Mouse (Mus musculus) layer of hippocampus, adult 11-12 months (tissue): ENCODE measurements at regions not wholly inside any gene's neighbourhood (a gene's known extent, or its start where the extent isn't known, plus 50 kb on each side); places are given as distances from the start of the nearest gene placed in this dataset.
A peak's percentile ranks its signal among the peaks of the same experiment; 100 is the strongest.

ENCODE experiments used
- DNase-seq: peaks from one replicate; pipeline ENCODE4 v3.0.0; 2022; ENCODE audit warnings: low spot score

DNA sequence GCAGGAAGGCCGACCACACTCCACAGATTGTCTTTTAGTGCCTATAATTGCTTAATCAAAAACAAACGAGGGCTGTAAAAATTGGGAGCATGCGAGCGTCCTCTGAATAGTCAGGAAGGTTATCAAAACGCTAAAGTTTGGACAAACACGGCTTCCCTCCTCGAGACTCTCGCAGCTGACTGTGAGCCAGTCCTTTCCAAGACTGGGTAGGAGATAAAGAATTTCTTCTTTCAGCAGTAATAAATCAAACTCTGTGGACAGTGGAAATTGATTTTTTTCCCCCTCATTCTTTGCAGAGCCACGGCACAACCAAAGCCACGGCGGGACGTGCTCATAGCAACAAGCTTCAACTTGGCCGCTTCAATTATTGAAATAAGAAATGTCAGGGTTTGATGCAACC, 119.7 kb upstream of the Kazn start:
- no peak for DNase-seq

DNA sequence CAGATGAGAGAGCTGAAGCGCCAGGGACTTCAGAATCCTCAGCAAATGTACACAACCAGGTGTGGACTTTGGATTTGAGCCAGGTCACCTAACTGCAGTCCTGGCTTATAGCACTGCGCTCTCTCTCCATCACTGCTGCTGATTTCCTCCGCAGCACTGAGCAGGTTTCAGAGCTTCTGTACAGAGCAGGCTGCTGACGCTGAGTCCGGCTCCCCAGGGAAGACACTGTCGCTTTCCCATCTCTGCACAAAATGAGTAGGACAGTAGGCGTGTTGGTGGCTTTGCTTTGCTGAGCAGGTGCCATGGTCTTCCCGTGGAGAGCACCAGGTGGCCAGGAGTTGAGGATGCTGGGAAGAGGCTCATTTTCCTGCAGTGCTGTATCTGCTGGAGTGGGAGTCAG, 116.2 kb upstream of the Kazn start:
- DNase-seq = peak; percentile 28

DNA sequence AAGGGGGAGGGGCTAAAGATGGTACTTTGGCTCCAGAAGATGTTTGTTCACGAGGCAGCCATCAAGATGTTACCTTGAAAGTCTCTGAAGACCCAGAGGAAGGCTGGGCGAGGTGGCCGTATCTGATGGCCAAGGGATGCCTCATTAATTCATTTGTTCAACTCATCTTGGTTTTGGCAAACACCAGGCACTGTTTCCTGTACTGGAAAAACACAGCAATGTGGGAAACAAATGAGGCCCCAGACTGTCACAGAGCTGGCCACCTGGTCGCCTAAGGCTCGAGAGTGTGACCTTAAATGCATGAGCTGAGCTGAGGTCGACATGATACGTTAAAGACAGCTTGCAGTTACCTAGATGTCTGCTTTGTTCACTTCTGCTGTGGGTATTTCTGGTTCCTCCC, 114.3 kb upstream of the Kazn start:
- no peak for DNase-seq

DNA sequence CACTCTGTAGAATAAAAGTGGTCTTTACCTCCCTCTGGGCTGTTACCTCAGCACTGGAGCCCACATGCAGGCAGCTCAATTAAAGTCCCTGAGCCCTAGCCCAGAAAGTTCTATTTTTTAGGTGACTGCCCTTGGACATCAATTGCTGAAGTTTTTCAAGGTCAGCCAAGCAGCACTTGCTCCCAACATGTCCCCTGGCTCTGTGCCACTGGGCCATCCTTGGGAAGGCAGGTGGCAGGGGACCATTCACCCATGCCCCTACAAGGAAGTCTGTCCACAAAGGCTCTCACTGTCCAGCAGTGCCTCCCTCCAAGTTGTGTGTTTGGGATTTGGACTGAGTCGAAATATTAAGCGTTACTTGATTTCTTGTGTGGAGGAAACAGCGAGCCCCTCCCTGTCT, 112.6 kb upstream of the Kazn start:
- DNase-seq = no peak

DNA sequence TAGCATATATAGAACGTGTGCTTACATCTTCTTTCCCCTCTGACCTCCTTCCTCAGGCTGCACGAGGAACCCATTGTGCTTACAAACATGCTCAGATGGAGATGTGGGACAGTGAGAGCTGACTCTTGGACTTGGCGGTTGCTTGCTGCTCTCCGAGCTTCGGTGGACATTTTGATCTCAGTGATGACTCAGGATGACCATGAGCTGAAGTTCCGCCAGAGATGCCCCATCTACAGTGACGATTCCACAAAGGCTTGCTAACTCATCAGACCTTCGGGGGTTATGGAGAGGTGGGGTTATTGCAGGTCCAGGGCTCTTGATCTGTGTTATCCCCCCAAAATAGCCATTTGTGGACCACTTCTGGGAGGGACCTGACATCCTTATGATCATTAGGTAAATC, 111.8 kb upstream of the Kazn start:
- DNase-seq = no peak

DNA sequence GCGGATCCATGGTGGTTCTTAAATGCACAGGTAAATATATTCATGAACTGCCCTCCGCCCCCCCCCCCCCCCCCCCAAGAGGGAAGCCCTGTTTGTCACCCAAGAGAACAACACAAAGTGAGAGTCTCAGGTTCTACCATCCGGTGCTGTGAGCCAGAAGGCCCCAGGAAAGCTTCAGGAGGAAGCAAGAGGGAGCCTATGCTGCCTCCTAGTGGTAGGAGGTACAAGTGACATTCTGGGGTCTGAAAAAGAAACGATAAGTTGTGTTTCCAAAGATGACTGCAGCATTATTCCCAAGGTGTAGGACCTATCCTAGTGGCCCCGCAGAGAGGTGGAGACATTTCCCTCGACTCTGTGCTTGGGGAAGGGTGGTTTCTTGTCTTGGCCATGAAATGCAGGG, 109.7 kb upstream of the Kazn start:
- DNase-seq = no peak

DNA sequence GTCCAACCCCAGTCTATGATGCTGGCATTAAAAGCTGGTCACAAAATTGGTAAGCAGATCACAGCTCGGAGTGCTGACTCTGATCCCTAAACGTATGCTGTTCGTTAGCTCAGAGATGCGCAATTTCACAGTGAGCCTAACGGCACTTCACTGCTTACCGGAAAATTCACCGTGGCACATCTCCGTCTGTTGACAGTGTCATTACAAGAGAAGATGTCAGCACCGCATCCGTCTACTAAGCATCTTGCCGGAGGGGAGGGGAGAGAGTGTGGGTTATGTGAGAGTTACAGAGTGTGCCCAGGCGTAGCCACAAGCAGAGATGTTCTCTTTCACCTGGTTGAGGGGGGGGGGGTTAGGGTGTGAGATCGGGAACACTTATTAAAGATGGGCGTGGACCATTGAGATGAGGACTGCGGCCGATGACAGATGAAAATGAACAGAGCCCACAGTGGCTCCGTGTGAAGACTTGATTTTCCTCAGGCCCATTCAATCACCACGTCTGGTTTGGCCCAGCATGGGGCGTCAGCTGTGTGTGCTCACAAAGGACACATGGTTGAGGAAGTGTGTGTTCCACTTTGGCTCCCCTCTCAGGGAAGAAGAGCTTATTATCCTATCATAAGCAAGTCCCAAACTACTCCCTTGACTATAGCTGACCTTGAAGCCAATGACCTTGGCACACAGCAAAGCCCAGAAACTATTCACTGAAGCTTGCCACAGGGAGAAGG, 103.4 kb upstream of the Kazn start:
- DNase-seq = no peak

DNA sequence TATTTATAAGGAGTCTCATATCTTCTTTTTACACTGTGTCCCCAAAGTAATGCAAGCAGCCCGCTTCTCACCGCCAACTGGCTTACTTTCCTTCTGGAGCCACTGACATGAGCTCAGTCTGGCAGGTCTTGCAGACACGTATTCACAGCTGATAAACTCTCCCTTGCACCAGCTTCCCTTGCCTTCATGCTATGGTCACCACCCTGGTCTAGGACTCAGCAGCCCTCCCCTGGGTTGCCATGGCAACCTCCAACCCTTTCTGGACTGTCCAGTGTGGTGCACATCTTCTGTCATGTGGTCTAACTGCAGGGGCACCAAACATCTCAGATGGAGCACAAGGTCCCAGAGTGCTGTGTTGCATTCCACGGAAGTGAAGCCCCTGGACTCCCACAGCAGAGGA, 102.1 kb upstream of the Kazn start:
- DNase-seq = no peak

DNA sequence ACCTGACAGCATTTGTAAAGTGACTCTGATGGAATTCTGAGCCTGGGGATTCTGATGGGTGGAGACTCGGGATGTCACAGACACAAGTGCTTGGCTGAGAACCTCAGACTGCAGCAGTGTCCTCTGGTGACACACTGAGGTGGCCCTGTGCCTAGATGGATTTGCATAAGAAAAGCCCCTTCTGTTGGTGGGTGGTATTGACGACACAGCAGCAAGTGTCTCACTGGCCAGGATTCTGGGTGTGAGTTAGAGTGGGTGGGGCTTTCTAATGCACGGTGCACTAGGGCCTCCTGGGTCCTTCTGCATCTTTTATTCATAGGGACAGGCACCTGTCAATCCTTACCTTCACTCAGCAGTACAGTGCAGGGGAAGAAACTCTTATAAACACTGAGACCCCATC, 100.9 kb upstream of the Kazn start:
- no peak for DNase-seq

DNA sequence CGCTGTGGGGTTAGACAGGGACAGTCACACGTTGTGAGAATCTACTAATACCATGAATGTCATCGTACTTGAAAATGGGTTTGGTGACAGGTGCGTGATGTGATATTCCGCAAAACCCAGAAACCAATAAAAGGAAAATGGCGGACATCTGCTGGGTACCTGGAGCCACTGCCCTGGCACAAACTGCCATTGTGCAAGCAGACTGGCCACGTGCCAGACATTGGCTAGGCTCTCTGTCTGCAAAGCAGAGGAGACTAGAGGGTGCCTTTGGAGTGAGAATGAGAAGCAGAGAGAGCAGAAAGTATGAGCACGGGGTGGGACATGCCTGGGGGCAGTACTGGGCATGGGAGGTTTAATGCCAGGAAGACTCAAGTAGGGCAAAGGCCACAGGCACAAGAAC, 98.5 kb upstream of the Kazn start:
- peak; percentile 45 for DNase-seq

DNA sequence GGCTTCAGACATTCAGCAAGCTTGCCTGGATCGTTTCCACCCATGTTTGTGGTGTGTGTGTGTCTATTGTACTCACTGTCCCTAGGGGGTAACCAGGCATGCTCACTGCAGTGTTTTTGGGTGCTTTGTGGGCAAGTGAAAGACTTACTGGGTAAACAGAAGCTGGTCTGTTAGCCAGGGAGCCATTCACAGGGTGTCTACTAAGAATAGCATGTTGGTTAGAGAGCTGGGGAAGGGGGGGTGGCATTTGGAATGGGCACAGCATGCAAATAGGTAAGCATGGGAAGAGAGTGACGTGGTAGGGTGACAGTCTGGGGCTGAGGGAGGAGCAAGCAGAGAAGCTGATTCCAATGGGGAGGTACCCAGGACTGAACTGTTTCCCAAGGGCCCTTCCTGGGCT, 97.7 kb upstream of the Kazn start:
- no peak for DNase-seq

DNA sequence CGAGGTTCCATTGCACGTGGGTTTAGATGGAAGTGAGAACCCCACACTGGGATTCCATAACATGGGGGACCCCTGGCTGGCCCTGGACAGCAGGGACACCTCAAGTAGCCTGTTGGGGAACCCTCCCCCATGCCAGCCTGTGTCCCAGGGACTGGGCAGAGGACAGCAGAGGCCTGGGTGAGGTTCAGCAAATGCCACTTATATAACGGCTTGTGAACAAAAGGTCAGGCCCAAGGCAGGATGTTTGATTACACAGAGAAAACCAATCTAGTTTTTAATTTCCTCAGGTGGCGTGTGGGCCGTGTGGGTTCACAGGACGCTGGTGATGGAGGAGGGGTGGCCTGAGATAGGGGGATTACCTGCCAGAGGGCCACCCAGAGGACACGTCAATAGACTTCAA, 94.9 kb upstream of the Kazn start:
- DNase-seq = no peak

DNA sequence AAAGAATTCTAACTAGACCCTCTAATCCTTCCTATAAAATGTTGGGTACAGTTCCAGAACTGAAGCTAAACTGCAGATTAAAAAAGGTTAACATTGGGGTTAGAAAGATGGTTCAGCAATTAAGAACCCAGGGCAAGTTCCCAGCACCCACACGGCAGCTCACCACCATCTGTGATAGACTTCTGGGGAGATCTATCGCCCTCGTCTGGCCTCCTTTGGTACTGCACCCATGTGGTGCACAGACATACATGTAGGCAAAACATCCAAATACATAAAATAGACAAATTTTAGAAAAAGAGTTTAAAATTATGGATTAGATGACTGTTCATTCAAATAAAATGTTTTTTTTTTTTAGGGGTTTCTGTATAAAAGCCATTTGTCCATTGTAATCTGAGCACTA, 91.4 kb upstream of the Kazn start:
- no peak for DNase-seq

DNA sequence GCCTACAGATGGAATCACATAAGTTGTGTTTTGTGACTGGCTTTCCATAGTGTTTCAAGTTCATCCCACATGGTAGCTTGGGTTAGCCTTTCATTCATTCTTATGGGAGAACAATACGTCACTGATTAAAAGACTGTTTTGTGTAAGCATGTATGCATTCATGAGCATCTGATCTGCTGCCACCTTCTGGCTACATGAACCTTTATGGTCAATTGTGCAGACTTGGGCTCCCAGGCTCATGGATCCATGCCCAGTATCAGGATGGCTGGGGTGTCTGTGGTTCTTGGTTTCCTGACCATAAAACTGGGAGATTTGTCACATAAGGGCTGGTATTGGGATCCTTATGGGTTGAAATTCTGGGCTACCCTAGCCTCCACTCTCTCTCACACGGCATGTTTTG, 90.4 kb upstream of the Kazn start:
- no peak for DNase-seq

DNA sequence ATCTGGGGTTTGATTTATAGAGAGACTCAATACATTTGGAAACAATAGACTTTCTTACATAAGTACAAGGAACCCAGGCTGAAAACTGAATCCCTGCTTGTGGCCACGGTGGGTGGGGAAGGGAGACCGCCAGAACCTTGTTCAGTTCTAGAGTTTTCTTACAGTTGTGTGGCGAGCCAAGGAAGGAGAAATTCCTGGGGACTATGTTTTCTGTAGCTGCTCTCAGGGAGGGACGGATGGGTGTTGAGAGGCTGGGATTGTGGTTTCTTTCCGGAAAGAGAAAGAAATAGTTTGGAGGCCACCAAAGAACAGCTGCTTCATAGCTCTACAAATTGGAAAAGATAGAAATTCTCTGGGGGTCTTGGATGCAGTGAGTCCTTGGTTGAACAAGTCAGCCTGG, 87.3 kb upstream of the Kazn start:
- no peak for DNase-seq

DNA sequence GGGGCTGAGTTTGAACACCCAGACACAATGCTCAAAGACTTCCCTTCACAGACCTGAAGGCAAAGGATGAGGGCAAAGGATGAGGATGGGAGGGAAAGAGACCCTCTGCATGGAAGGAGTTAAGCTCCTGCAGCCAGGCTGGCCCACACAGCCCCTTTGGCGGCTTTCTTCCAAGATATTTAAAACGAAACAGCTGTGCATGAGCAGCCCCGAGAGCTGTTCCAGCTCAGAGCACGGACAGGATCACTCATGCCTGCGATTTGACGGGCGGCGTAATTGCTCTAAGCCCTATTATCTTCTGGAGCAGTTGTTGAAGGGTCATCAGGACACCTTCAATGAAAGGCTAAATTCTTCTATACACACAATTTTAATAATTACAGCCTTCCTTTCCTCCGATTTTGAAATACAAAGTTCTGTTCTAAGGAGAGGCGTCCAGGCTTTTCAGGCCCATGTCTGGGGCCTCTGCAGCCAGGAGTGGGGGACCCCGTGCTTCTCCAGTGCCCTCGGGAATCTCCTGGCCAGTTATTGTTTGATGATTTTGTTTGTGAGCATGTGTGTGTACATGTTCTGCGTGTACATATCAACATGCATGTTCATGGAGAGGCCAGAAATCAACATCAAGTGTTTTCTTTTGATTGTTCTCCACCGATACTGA, 82.1 kb upstream of the Kazn start:
- no peak for DNase-seq

DNA sequence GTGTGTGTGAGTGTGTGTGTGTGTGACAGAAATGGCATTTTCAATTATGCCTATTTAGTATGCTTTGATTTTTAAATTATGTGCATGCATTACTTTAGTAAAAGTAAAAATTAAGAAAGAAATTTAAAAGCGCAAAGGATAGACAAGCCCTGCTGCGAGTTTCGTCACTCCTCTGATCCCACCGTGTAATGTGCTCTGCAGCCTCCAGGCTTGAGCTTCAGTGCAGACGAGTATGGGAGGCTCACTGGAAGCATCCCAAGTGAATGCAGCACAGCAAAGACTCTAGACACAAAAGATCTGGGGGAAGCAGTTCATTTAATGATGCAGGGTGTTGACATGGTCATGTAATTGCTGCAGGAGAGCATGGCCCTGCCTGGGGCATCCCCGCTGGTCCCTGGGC, 71.1 kb upstream of the Kazn start:
- no peak for DNase-seq

DNA sequence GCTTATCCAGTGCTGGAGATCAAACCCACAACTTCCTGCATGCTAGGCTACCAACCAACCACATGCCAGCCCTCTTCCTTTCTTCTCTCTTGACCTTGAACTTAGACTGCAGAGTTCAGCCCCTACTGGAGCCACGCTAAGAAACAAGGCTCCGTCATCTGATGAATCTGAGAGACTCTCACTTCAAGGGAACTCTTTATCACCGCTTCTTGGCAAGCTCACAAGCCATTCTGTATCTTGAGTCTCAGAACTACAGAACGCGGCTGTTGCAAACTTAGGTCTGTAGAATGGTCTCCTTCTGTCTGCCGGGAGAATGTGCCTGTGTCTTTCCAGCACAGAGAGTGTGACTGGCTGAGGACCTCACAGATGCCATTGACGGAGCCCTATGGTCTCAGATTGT, 69.1 kb upstream of the Kazn start:
- DNase-seq = no peak

DNA sequence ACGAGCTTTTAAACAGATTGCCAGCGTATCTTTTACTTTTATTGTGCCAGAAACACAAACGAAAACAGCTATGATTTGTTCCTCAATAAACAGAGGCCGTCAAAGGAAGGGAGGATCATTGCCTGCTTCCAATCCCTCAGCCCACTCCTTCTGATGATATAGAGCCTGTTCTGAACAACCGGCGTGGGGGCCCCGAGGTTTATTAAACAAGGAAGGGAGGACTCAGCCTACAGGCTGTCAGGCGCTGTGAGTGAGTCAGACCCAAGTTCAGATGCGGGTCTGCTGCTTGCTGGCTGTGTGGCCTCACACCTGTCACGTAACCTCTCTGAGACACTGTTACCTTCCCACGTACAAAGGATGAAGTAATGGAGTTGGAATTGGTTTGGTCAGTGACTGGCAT, 68.1 kb upstream of the Kazn start:
- DNase-seq = no peak

DNA sequence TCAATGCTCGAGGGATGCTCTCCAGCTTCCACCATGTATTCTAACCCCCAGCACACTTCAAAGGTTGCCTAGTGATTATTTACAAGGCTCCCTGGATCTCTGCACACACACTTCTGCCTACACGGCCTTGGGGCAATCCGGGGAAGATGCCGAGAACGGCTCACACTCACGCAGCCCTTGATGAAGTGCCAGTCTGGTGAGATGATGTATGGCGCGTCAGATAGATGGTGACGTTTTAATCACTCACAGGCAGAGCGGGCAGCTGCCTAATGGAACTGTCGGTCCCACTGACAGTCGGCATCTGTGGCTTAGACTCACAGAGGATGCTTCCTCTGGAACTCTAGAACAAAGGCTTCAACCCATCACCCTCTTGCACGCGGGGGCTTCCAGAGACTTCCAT, 66.9 kb upstream of the Kazn start:
- no peak for DNase-seq

DNA sequence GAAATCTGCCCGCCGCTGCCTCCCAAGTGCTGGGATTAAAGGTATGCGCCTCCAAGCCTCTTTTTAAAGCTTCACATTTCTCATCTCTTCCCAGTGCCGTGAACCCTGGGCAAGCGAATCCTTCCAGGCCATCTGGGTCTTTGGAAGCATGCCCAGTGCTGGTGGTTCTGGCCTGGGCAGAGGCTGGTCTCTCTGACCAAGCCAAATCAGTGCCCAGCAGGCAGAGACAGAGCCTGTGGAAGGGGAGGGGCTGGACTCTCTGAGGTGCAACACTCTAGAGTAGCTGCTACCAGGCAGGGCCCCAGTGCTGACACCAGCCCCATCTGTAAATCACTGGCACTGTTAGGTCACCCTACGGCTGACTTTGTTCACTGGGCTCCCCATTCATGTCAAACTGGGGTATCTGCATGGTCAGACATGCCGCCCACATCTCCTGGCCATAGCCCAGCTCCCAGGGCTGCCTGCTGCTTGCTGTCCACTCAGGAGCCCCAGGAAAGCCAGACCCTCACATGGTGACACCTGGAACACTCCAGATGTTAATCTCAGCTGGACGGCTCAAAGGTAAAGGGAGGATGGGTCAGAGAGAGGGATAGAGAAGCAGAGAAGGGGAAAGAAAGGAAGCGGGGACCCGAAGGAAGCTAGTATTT, 64.3 kb upstream of the Kazn start:
- no peak for DNase-seq

DNA sequence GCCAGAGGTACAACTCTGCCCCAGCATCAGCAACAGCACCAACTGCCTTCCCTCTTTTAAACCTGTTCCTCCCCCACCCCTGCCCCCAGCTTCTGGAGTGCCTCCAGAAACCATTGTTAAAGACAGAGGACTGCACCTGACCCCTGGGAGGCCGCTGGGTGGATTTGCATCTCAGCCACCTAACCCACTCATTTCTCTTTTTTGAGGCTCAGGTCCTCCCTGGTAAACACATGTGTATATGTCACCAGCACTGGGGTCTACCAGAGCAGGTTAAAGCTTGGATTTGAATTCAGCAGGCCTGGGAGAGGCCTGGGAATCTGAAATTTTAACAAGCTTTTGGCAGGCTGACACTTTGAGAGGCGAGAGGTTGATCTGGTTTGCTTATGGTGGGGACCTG, 63.5 kb upstream of the Kazn start:
- no peak for DNase-seq

DNA sequence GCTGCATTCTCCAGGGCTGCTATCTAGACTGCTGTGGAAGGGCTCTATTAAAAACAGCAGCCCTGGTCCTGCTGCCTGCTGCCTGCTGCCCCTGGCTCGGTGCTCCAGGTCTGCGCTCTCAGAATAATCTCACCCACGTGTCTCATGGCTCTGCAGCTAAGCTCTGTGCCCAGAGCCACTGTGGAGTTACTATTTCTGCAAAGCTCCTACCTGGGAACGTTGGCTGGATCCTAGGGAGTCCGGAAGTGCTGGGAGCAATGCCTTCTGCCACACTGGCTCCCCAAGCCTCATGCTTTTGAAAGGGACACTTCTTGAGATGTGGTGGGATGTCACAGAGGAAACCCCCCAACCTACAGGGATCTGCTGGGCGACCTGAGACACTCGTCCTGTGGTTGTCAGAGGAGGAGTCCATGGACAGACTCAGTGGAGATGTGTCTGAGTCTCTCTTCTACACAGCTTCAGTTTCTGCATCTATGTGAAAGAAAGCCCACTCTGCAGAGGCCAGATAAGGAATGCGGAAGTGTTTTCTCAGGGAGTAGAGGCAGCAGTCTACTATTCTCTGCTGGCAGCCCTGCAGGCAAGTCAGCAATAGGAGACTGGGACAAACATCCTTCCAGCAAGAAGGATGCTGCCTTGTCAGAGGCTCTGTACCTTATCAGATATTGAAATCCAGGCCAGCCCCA, 63.0 kb upstream of the Kazn start:
- no peak for DNase-seq
